Mouse (Mus musculus): Measurements from ENCODE around the gene Klf11.
"Not testable (repeated sequence)": the region's sequence is repeated elsewhere in the genome, so short reads cannot be mapped to it uniquely, and the experiment has no call there.

Gene Klf11

GRCm38 (mm10) chr12:24696500-24697483 lies 45.7 kb downstream of the Klf11 start:
- in situ Hi-C loops (cut with MboI; ENCODE audit: low pct_unique_long_range_greater_than_20kb in 1 of 2, low sequenced_read_pairs in 2 of 2, unreplicated experiment in 1 of 2): loop anchor here (5.0 to 10.0 kb wide), 3 partner anchors 89 to 242 kb away; no protein-coding TSS in a partner anchor

- in situ Hi-C loops (cut with MboI; ENCODE audit: low pct_unique_long_range_greater_than_20kb in 1 of 2, low sequenced_read_pairs in 2 of 2, unreplicated experiment in 1 of 2): loop anchor here (5.0 to 10.0 kb wide), 3 partner anchors 90 to 243 kb away; no protein-coding TSS in a partner anchor
Observed at GRCm38 (mm10) chr12:24697484-24698204, 46.6 kb downstream of the Klf11 start.

GRCm38 (mm10) chr12:24698514-24698913 lies 47.4 kb downstream of the Klf11 start:
- in situ Hi-C loops (cut with MboI; ENCODE audit: low pct_unique_long_range_greater_than_20kb in 1 of 2, low sequenced_read_pairs in 2 of 2, unreplicated experiment in 1 of 2): loop anchor here (5.0 to 10.0 kb wide), 3 partner anchors 91 to 244 kb away; no protein-coding TSS in a partner anchor

GRCm38 (mm10) chr12:24699578-24699977 lies 48.5 kb downstream of the Klf11 start:
- in situ Hi-C loops (cut with MboI; ENCODE audit: low pct_unique_long_range_greater_than_20kb in 1 of 2, low sequenced_read_pairs in 2 of 2, unreplicated experiment in 1 of 2): loop anchor here (5.0 to 10.0 kb wide), 3 partner anchors 92 to 245 kb away; no protein-coding TSS in a partner anchor

- in situ Hi-C loops (cut with MboI; ENCODE audit: low pct_unique_long_range_greater_than_20kb in 1 of 2, low sequenced_read_pairs in 2 of 2, unreplicated experiment in 1 of 2): not testable (repeated sequence)
Observed at GRCm38 (mm10) chr12:24701621-24702020, 50.5 kb downstream of the Klf11 start.

GRCm38 (mm10) chr12:24703013-24703412 lies 51.9 kb downstream of the Klf11 start:
- in situ Hi-C loops (cut with MboI; ENCODE audit: low pct_unique_long_range_greater_than_20kb in 1 of 2, low sequenced_read_pairs in 2 of 2, unreplicated experiment in 1 of 2): no loop called here

- in situ Hi-C loops (cut with MboI; ENCODE audit: low pct_unique_long_range_greater_than_20kb in 1 of 2, low sequenced_read_pairs in 2 of 2, unreplicated experiment in 1 of 2): no loop called here
Observed at GRCm38 (mm10) chr12:24705502-24706263, 54.6 kb downstream of the Klf11 start.

- in situ Hi-C loops (cut with MboI; ENCODE audit: low pct_unique_long_range_greater_than_20kb in 1 of 2, low sequenced_read_pairs in 2 of 2, unreplicated experiment in 1 of 2): no loop called here
Observed at GRCm38 (mm10) chr12:24706764-24707479, 55.8 kb downstream of the Klf11 start.

GRCm38 (mm10) chr12:24707480-24707802 lies 56.4 kb downstream of the Klf11 start:
- in situ Hi-C loops (cut with MboI; ENCODE audit: low pct_unique_long_range_greater_than_20kb in 1 of 2, low sequenced_read_pairs in 2 of 2, unreplicated experiment in 1 of 2): no loop called here

- in situ Hi-C loops (cut with MboI; ENCODE audit: low pct_unique_long_range_greater_than_20kb in 1 of 2, low sequenced_read_pairs in 2 of 2, unreplicated experiment in 1 of 2): no loop called here
Observed at GRCm38 (mm10) chr12:24707954-24708823, 57.1 kb downstream of the Klf11 start, which contains the start of gene Rrm2. TSS of gene Rrm2 (plus strand) at chr12:24708241.

GRCm38 (mm10) chr12:24708824-24709218 lies 57.7 kb downstream of the Klf11 start:
- in situ Hi-C loops (cut with MboI; ENCODE audit: low pct_unique_long_range_greater_than_20kb in 1 of 2, low sequenced_read_pairs in 2 of 2, unreplicated experiment in 1 of 2): no loop called here

- in situ Hi-C loops (cut with MboI; ENCODE audit: low pct_unique_long_range_greater_than_20kb in 1 of 2, low sequenced_read_pairs in 2 of 2, unreplicated experiment in 1 of 2): no loop called here
Observed at GRCm38 (mm10) chr12:24709409-24709808, 58.3 kb downstream of the Klf11 start.

- in situ Hi-C loops (cut with MboI; ENCODE audit: low pct_unique_long_range_greater_than_20kb in 1 of 2, low sequenced_read_pairs in 2 of 2, unreplicated experiment in 1 of 2): loop anchor here in 1 of 2 experiments (10.0 kb wide), 1 partner anchor 125 kb away; the partner anchor contains the start of gene Mboat2
Observed at GRCm38 (mm10) chr12:24709831-24710508, 58.9 kb downstream of the Klf11 start.

- in situ Hi-C loops (cut with MboI; ENCODE audit: low pct_unique_long_range_greater_than_20kb in 1 of 2, low sequenced_read_pairs in 2 of 2, unreplicated experiment in 1 of 2): loop anchor here in 1 of 2 experiments (10.0 kb wide), 1 partner anchor 124 kb away; the partner anchor contains the start of gene Mboat2
Observed at GRCm38 (mm10) chr12:24710672-24711071, 59.6 kb downstream of the Klf11 start.

Data from mouse embryonic stem cell (cell line).